Mouse (Mus musculus): ENCODE measurements around the gene Dtx3.

Dtx3 gene

GRCm38 (mm10) chr10:127185101-127185500, 10.4 kb downstream of the Dtx3 start:
- peaks cover 6% of the 10 kb centered on the region for H3K27me3 ChIP-seq (ENCODE audit: control insufficient read depth, insufficient read depth, low read length, poor library complexity, severe bottlenecking)
- DNase-seq (ENCODE audit: low read depth, low spot score), result no peak
- no peaks in the 10 kb centered on the region for H3K36me3 ChIP-seq (ENCODE audit: control insufficient read depth, insufficient read depth, low read length, poor library complexity, severe bottlenecking)

- Histone ChIP-seq H3K27me3 (ENCODE audit: control insufficient read depth, insufficient read depth, low read length, poor library complexity, severe bottlenecking) (peaks cover 5% of the 10 kb centered on the region), H3K36me3 (ENCODE audit: control insufficient read depth, insufficient read depth, low read length, poor library complexity, severe bottlenecking) (no peaks in the 10 kb centered on the region)
- no peak for DNase-seq (ENCODE audit: low read depth, low spot score)
Observed at GRCm38 (mm10) chr10:127183759-127184158, 11.8 kb downstream of the Dtx3 start.

- Histone ChIP-seq H3K36me3 (ENCODE audit: control insufficient read depth, insufficient read depth, low read length, poor library complexity, severe bottlenecking) (no peaks in the 10 kb centered on the region), H3K27me3 (ENCODE audit: control insufficient read depth, insufficient read depth, low read length, poor library complexity, severe bottlenecking) (no peaks in the 10 kb centered on the region)
- no peak for DNase-seq (ENCODE audit: low read depth, low spot score)
Observed at GRCm38 (mm10) chr10:127182624-127183023, 12.9 kb downstream of the Dtx3 start.

GRCm38 (mm10) chr10:127181566-127181965, 14.0 kb downstream of the Dtx3 start:
- Histone ChIP-seq H3K36me3 (ENCODE audit: control insufficient read depth, insufficient read depth, low read length, poor library complexity, severe bottlenecking) (no peaks in the 10 kb centered on the region), H3K27me3 (ENCODE audit: control insufficient read depth, insufficient read depth, low read length, poor library complexity, severe bottlenecking) (no peaks in the 10 kb centered on the region)
- DNase-seq (ENCODE audit: low read depth, low spot score), result no peak

GRCm38 (mm10) chr10:127180695-127181047, 14.9 kb downstream of the Dtx3 start:
- Histone ChIP-seq H3K27me3 (ENCODE audit: control insufficient read depth, insufficient read depth, low read length, poor library complexity, severe bottlenecking) (no peaks in the 10 kb centered on the region), H3K36me3 (ENCODE audit: control insufficient read depth, insufficient read depth, low read length, poor library complexity, severe bottlenecking) (no peaks in the 10 kb centered on the region)
- DNase-seq (ENCODE audit: low read depth, low spot score), result no peak

GRCm38 (mm10) chr10:127179871-127180694, 15.4 kb downstream of the Dtx3 start, which contains the start of gene Slc26a10:
Gene Slc26a10 (minus strand): TSS chr10:127180645.
- no peak for DNase-seq (ENCODE audit: low read depth, low spot score)
- Histone ChIP-seq H3K36me3 (ENCODE audit: control insufficient read depth, insufficient read depth, low read length, poor library complexity, severe bottlenecking) (no peaks in the 10 kb centered on the region), H3K27me3 (ENCODE audit: control insufficient read depth, insufficient read depth, low read length, poor library complexity, severe bottlenecking) (no peaks in the 10 kb centered on the region)

GRCm38 (mm10) chr10:127178286-127179027, 17.1 kb downstream of the Dtx3 start:
- Histone ChIP-seq H3K36me3 (ENCODE audit: control insufficient read depth, insufficient read depth, low read length, poor library complexity, severe bottlenecking) (no peaks in the 10 kb centered on the region), H3K27me3 (ENCODE audit: control insufficient read depth, insufficient read depth, low read length, poor library complexity, severe bottlenecking) (no peaks in the 10 kb centered on the region)
- DNase-seq (ENCODE audit: low read depth, low spot score), result no peak

- DNase-seq (ENCODE audit: low read depth, low spot score), result peak; percentile 73
- H3K36me3 ChIP-seq (ENCODE audit: control insufficient read depth, insufficient read depth, low read length, poor library complexity, severe bottlenecking), result no peaks in the 10 kb centered on the region; the same call in 1 of the 2 replicates
- H3K27me3 ChIP-seq (ENCODE audit: control insufficient read depth, insufficient read depth, low read length, poor library complexity, severe bottlenecking), result no peaks in the 10 kb centered on the region
Observed at GRCm38 (mm10) chr10:127177719-127178118, 17.8 kb downstream of the Dtx3 start.

GRCm38 (mm10) chr10:127177235-127177634, 18.3 kb downstream of the Dtx3 start:
- Histone ChIP-seq H3K36me3 (ENCODE audit: control insufficient read depth, insufficient read depth, low read length, poor library complexity, severe bottlenecking) (no peaks in the 10 kb centered on the region; the same call in 1 of the 2 replicates), H3K27me3 (ENCODE audit: control insufficient read depth, insufficient read depth, low read length, poor library complexity, severe bottlenecking) (no peaks in the 10 kb centered on the region)
- no peak for DNase-seq (ENCODE audit: low read depth, low spot score)

- Histone ChIP-seq H3K36me3 (ENCODE audit: control insufficient read depth, insufficient read depth, low read length, poor library complexity, severe bottlenecking) (peaks cover 4% of the 10 kb centered on the region), H3K27me3 (ENCODE audit: control insufficient read depth, insufficient read depth, low read length, poor library complexity, severe bottlenecking) (no peaks in the 10 kb centered on the region)
- DNase-seq (ENCODE audit: low read depth, low spot score), result no peak
Observed at GRCm38 (mm10) chr10:127176756-127177155, 18.8 kb downstream of the Dtx3 start.

GRCm38 (mm10) chr10:127176228-127176627, 19.3 kb downstream of the Dtx3 start:
- no peak for DNase-seq (ENCODE audit: low read depth, low spot score)
- no peaks in the 10 kb centered on the region for H3K27me3 ChIP-seq (ENCODE audit: control insufficient read depth, insufficient read depth, low read length, poor library complexity, severe bottlenecking)
- peaks cover 8% of the 10 kb centered on the region for H3K36me3 ChIP-seq (ENCODE audit: control insufficient read depth, insufficient read depth, low read length, poor library complexity, severe bottlenecking)

GRCm38 (mm10) chr10:127174170-127174569, 21.4 kb downstream of the Dtx3 start:
- no peak for DNase-seq (ENCODE audit: low read depth, low spot score)
- peaks cover 13% of the 10 kb centered on the region for H3K36me3 ChIP-seq (ENCODE audit: control insufficient read depth, insufficient read depth, low read length, poor library complexity, severe bottlenecking)
- H3K27me3 ChIP-seq (ENCODE audit: control insufficient read depth, insufficient read depth, low read length, poor library complexity, severe bottlenecking), result no peaks in the 10 kb centered on the region

GRCm38 (mm10) chr10:127173148-127174065, 22.1 kb downstream of the Dtx3 start:
- DNase-seq (ENCODE audit: low read depth, low spot score), result no peak
- Histone ChIP-seq H3K36me3 (ENCODE audit: control insufficient read depth, insufficient read depth, low read length, poor library complexity, severe bottlenecking) (peaks cover 14% of the 10 kb centered on the region), H3K27me3 (ENCODE audit: control insufficient read depth, insufficient read depth, low read length, poor library complexity, severe bottlenecking) (no peaks in the 10 kb centered on the region)

GRCm38 (mm10) chr10:127171631-127172200, 23.8 kb downstream of the Dtx3 start:
- no peak for DNase-seq (ENCODE audit: low read depth, low spot score)

More at GRCm38 (mm10) chr10:127171631-127172200, 23.8 kb downstream of the Dtx3 start:
- Histone ChIP-seq H3K27me3 (ENCODE audit: control insufficient read depth, insufficient read depth, low read length, poor library complexity, severe bottlenecking) (no peaks in the 10 kb centered on the region), H3K36me3 (ENCODE audit: control insufficient read depth, insufficient read depth, low read length, poor library complexity, severe bottlenecking) (peaks cover 15% of the 10 kb centered on the region)

All from splenic B cell, adult 2 months (primary cell).